In genomic region chr3:68783666-68784416, GRCm38 (mm10) we compare ENCODE assay signal across 15 mouse cellular contexts.
A peak's percentile ranks its signal among the peaks of the same experiment; 100 is the strongest.
DNase-seq lines count a peak whose midpoint lies in the region; ATAC-seq and TF ChIP-seq lines count a peak whose summit lies in the region.
"Had no signal": no experiment of that assay in that cellular context is flagged by ENCODE, and none has a peak within 500 bp of the region (broad histone marks: within the 10 kb centered on the region; RNA-seq: fewer than 3 reads in every experiment).

No protein-coding gene starts in this region.

- no peaks in the 10 kb centered on the region for H3K9me3 ChIP-seq in forebrain, embryonic 12.5 days
- H3K9me3 ChIP-seq: forebrain, embryonic 10.5 days; limb, embryonic 12.5 days; neural tube, embryonic 12.5 days had no signal

- no peaks in the 10 kb centered on the region for H3K36me3 ChIP-seq in small intestine, adult 2 months (ENCODE audit: control insufficient read depth, insufficient read depth, low read length)
- no peaks in the 10 kb centered on the region for H3K36me3 ChIP-seq in forebrain, embryonic 12.5 days (replicated peaks)
- H3K36me3 ChIP-seq: forebrain, embryonic 10.5 days; limb, embryonic 12.5 days; neural tube, embryonic 12.5 days had no signal

- DNase-seq in 3134 (ENCODE audit: extremely low read depth, insufficient read length, low spot score) (peak; percentile 32), 416B (ENCODE audit: low read depth) (peak; percentile 12)
- DNase-seq in embryo, embryonic 9.5 days (ENCODE audit: extremely low spot score), result peak; percentile 50
- no peak for DNase-seq in layer of hippocampus, adult 8-10 months (ENCODE audit: low spot score in 2 of 2)
- no peak for DNase-seq in adrenal gland, adult 2 months
- DNase-seq: adrenal gland, postnatal 14 days; kidney, adult 2 months; layer of hippocampus, adult 9-11 months; lung, adult 2 months had no signal

- WGBS in small intestine, adult 2 months, result 39% methylated on average over 7 of the region's 7 CpGs
- WGBS in forebrain, embryonic 12.5 days, result 60% methylated on average over 7 of the region's 7 CpGs

- no peaks in the 10 kb centered on the region for H3K27me3 ChIP-seq in small intestine, adult 2 months (ENCODE audit: control insufficient read depth, insufficient read depth, low read length)
- H3K27me3 ChIP-seq in forebrain, embryonic 12.5 days, result no peaks in the 10 kb centered on the region
- H3K27me3 ChIP-seq: neural tube, embryonic 12.5 days had no signal

- no peak for TF ChIP-seq CTCF in small intestine, adult 2 months (IDR thresholded peaks at IDR 0.05; ENCODE audit: extremely low read depth, insufficient read length, insufficient replicate concordance, low read depth, low read length)

- 0 out of 2 replicates have a peak overlapping the region, but pooled peaks have one; percentile 15 for H3K27ac ChIP-seq in small intestine, adult 2 months (ENCODE audit: insufficient read depth, low read depth, low read length)
- no peak overlapping the region for H3K27ac ChIP-seq in forebrain, embryonic 12.5 days
- H3K27ac ChIP-seq: limb, embryonic 12.5 days; neural tube, embryonic 12.5 days had no signal

- ATAC-seq in forebrain, embryonic 12.5 days (ENCODE audit: low FRiP score), result no peak

- no peaks in the 10 kb centered on the region for H3K4me1 ChIP-seq in small intestine, adult 2 months (ENCODE audit: control insufficient read depth, insufficient read depth, insufficient read length, low read length)
- H3K4me1 ChIP-seq in forebrain, embryonic 12.5 days, result 0 out of 2 replicates have a peak, but pooled peaks cover 6% of the 10 kb centered on the region

- no peak overlapping the region for H3K4me2 ChIP-seq in forebrain, embryonic 12.5 days
- H3K4me2 ChIP-seq: limb, embryonic 12.5 days; neural tube, embryonic 12.5 days had no signal

- no peak for TF ChIP-seq POLR2A in small intestine, adult 2 months (IDR thresholded peaks at IDR 0.05; ENCODE audit: low read depth, low read length)

- H3K4me3 ChIP-seq in small intestine, adult 2 months (ENCODE audit: low read depth, low read length), result no peak overlapping the region
- H3K4me3 ChIP-seq in forebrain, embryonic 12.5 days (replicated peaks), result no peak overlapping the region
- H3K4me3 ChIP-seq: forebrain, embryonic 10.5 days; limb, embryonic 12.5 days; megakaryocyte, embryonic 14.5 days; neural tube, embryonic 12.5 days had no signal

- H3K9ac ChIP-seq in forebrain, embryonic 12.5 days, result no peak overlapping the region
- H3K9ac ChIP-seq: limb, embryonic 12.5 days; neural tube, embryonic 12.5 days had no signal

Comparison
In these comparisons a context has a peak if more than half of its experiments do, and no peak if none do; other contexts are left out.
1. DNase-seq: peak in 3134 (single experiment), 416B (single experiment) and embryo, embryonic 9.5 days (single experiment); none in layer of hippocampus, adult 8-10 months (0 of 2) and adrenal gland, adult 2 months (single experiment).